Mouse (Mus musculus): ENCODE measurements around the gene Mtor.

Mtor gene

GRCm38 (mm10) chr4:148593996-148594395 lies 145.6 kb downstream of the Mtor start:
- no peak for DNase-seq (ENCODE audit: low read depth, low spot score)

- DNase-seq (ENCODE audit: low read depth, low spot score): peak; percentile 35
Observed at GRCm38 (mm10) chr4:148595916-148596315, 147.5 kb downstream of the Mtor start.

- DNase-seq (ENCODE audit: low read depth, low spot score): no peak
Observed at GRCm38 (mm10) chr4:148596731-148597130, 148.3 kb downstream of the Mtor start.

GRCm38 (mm10) chr4:148598826-148599225 lies 150.4 kb downstream of the Mtor start:
- DNase-seq (ENCODE audit: low read depth, low spot score): no peak

- no peak for DNase-seq (ENCODE audit: low read depth, low spot score)
Observed at GRCm38 (mm10) chr4:148600316-148600715, 151.9 kb downstream of the Mtor start.

GRCm38 (mm10) chr4:148601871-148602270 lies 153.5 kb downstream of the Mtor start:
- DNase-seq (ENCODE audit: low read depth, low spot score): no peak

GRCm38 (mm10) chr4:148602357-148603120 lies 154.1 kb downstream of the Mtor start, which contains the start of gene Masp2:
Masp2 (plus strand) TSS chr4:148602554.
- no peak for DNase-seq (ENCODE audit: low read depth, low spot score)

GRCm38 (mm10) chr4:148603376-148604139 lies 155.1 kb downstream of the Mtor start:
- no peak for DNase-seq (ENCODE audit: low read depth, low spot score)

- no peak for DNase-seq (ENCODE audit: low read depth, low spot score)
Observed at GRCm38 (mm10) chr4:148604141-148604540, 155.7 kb downstream of the Mtor start.

- DNase-seq (ENCODE audit: low read depth, low spot score): peak; percentile 50
Observed at GRCm38 (mm10) chr4:148604541-148605165, 156.2 kb downstream of the Mtor start.

Data from retina, postnatal 7 days (tissue).